Mouse (Mus musculus) thymus, adult 2 months (tissue): ENCODE measurements around the gene Cdh4. TPM values are rescaled to one million over a fixed set of nuclear protein-coding genes. Genes with fewer than 3 reads are reported as not detected.

Experiments
- DNase-seq: peaks from one replicate; pipeline ENCODE4 v3.0.0; 2021
- H3K27ac ChIP-seq: fragments of 200-500 bp; 2 replicates; pipeline ENCODE4 v1.5.1; 2012; ENCODE audit warnings: low read length, control low read depth; ENCODE audit not compliant: control insufficient read depth, insufficient read depth
- H3K27me3 ChIP-seq: fragments of 200-500 bp; 2 replicates; pipeline ENCODE4 v1.6.1; 2012; ENCODE audit warnings: mild to moderate bottlenecking, low read length, moderate library complexity, mixed read lengths; ENCODE audit not compliant: control insufficient read depth, insufficient read depth
- H3K36me3 ChIP-seq: fragments of 200-500 bp; 2 replicates; pipeline ENCODE4 v1.6.1; 2012; ENCODE audit warnings: mild to moderate bottlenecking, low read length, moderate library complexity; ENCODE audit not compliant: control insufficient read depth, insufficient read depth
- H3K4me1 ChIP-seq: fragments of 200-500 bp; replicated peaks from 2 replicates; pipeline ENCODE4 v1.6.1; 2012; ENCODE audit warnings: low read length; ENCODE audit not compliant: control insufficient read depth, insufficient read depth
- H3K4me3 ChIP-seq: fragments of 200-500 bp; 2 replicates; pipeline ENCODE4 v1.5.1; 2012; ENCODE audit warnings: mild to moderate bottlenecking, low read length, control low read depth, moderate library complexity; ENCODE audit not compliant: control insufficient read depth, insufficient read depth
- CTCF ChIP-seq: fragments of 200-500 bp; IDR thresholded peaks from 2 replicates; pipeline ENCODE4 v1.5.1; 2012; ENCODE audit warnings: mild to moderate bottlenecking, control low read depth, low read length, moderate library complexity, borderline replicate concordance; ENCODE audit not compliant: control insufficient read depth, poor library complexity, insufficient read depth; ENCODE audit errors: extremely low read depth
- POLR2A ChIP-seq: fragments of 200-500 bp; IDR thresholded peaks from 2 replicates; pipeline ENCODE4 v1.6.1; 2012; ENCODE audit warnings: mild to moderate bottlenecking, low read length, control low read depth, moderate library complexity; ENCODE audit not compliant: control insufficient read depth, poor library complexity, insufficient read depth; ENCODE audit errors: extremely low read depth
- WGBS: fragments of 180-500 bp; shearing (Covaris S2); methylation state at CpG from one replicate; pipeline ENCODE4 v1.1.7; 2018; 5-methylcytosine and 5-hydroxymethylcytosine counted together
- polyA plus RNA-seq: library from polyadenylated mRNA; depleted of rRNA; stranded (reverse); fragments of >200 nt; gene quantifications from 2 replicates; pipeline ENCODE4 v1.2.3, GENCODE M21; 2012

Cdh4 gene
- polyA plus RNA-seq, 1 experiment, result 9.7 TPM

DNA sequence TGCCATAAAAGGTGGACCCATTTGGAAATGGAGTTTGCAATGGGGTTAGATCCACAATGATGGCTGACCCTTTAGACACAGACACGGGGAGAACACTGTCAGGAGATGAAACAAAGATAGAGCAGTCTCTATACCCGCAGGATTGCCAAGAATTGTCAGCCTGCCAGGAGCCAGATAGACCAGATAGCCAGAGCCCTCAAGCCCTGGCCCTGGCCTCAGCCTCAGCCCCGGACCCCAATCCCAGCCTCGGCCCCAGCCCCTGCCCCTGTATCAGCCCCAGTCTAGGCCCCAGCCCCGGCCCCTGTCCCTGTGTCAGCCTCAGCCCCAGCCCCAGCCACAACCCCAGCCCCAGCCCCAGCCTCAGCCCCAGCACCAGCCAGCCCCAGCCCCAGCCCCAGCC, 345.6 kb downstream of the Cdh4 start:
- Histone ChIP-seq H3K27ac (no peak overlapping the region), H3K27me3 (no peaks in the 10 kb centered on the region), H3K4me3 (no peak overlapping the region), H3K36me3 (no peaks in the 10 kb centered on the region), H3K4me1 (no peaks in the 10 kb centered on the region)
- WGBS, result 91% methylated on average over 5 of the region's 5 CpGs
- no peak for TF ChIP-seq POLR2A
- no peak for TF ChIP-seq CTCF
- DNase-seq, result no peak

DNA sequence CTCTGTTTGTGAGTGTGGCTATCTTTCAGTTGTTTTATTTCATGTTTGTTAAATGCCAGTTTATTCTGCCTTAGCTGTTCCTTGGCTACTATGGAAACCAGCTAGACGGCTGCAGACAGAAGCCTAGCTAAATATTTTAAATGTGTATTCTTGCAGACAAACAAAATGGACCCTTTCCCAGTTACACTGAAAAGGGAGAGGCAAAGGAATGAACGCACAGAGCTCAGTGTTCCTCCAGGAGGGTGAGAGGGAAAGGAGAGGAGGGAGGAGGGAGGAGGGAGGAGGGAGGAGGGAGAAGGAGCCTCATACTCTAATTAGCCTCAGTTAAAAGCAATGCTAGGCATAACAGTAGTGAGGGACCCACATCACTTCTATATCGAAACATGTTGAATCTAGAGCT, 348.5 kb downstream of the Cdh4 start:
- Histone ChIP-seq H3K4me1 (no peaks in the 10 kb centered on the region), H3K4me3 (no peak overlapping the region), H3K27me3 (no peaks in the 10 kb centered on the region), H3K36me3 (no peaks in the 10 kb centered on the region), H3K27ac (no peak overlapping the region)
- 93% methylated on average over 3 of the region's 3 CpGs for WGBS
- TF ChIP-seq POLR2A (no peak), CTCF (no peak)
- DNase-seq, result no peak

DNA sequence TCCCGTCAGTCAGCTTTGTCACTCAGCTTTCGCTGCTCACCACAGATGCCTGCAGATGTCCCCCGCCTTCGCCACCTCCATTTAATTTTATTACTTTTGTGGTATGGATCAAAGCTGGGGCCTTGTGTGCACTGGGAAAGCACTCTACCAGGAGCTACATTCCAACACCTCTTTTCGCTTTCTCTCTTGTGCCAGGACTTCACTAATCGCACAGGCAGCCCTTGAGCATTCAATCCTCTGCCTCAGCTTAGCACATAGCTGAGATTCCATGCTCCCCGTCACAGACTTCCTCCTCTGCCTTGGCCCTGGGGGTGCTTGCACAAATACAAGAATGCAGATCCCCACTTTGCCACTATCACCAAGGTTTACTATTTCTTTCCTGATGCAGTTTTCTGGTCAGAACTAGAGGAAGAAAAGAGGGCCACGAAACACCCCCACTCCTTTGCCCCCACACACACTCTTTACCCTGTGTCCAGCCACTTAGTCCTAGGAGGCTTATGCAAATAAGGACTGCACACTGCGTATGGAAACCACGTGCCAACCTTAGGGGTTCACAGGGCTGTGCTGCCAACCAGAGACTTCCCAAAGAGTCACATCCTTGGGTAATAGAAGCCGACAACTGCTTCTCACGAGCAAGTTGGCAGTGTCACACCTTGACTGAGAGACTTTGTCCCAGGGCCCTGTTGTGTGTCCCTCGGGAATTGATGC, 350.3 kb downstream of the Cdh4 start:
- 76% methylated on average over 13 of the region's 13 CpGs for WGBS
- H3K4me1 ChIP-seq, result no peaks in the 10 kb centered on the region
- DNase-seq, result no peak
- H3K27me3 ChIP-seq, result no peaks in the 10 kb centered on the region
- TF ChIP-seq POLR2A, result no peak
- no peak for TF ChIP-seq CTCF
- no peak overlapping the region for H3K27ac ChIP-seq
- no peaks in the 10 kb centered on the region for H3K36me3 ChIP-seq
- H3K4me3 ChIP-seq, result no peak overlapping the region

DNA sequence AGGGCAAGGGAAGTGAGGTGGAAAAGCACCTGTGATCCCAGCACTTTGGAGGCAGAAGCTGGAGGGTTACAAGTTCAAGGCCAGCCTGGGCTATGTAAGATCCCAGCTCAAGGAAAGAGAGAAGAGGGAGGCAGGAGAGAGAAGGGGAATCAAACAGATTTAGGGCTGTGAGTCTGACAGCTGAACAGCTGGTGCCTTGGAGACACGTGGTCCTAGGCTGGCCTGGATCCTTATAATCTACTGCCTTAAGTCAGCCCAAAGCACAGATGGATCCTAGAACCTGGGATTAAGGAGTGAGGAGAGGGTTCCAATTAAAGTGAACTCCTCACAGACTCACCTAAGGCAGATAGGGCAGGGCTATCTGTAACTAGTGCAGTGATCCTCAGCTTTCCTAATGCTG, 352.1 kb downstream of the Cdh4 start:
- 48% methylated on average over 1 of the region's 1 CpGs for WGBS
- DNase-seq, result no peak
- Histone ChIP-seq H3K27me3 (no peaks in the 10 kb centered on the region), H3K36me3 (no peaks in the 10 kb centered on the region), H3K4me3 (no peak overlapping the region), H3K27ac (no peak overlapping the region), H3K4me1 (no peaks in the 10 kb centered on the region)
- no peak for TF ChIP-seq CTCF
- TF ChIP-seq POLR2A, result no peak

DNA sequence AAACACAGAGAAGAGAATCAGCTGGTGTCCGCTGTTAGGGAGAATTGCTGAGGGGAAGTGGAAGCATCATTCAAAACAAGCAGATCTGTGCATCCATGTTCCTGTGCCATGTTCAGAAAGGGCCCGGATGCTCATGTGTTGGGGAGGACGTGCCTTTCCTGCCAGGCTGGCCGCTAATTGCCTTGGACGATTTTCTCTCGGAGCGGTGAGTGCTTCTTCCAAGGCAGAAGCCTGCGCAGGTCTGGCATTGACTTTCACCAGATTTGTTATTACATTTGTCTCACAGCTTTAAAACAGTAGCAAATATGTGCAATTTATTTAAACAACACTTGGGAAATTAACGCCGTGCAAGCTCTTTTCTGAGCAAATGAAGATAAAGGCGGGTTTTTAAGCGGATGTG, 353.2 kb downstream of the Cdh4 start:
- no peaks in the 10 kb centered on the region for H3K4me1 ChIP-seq
- H3K36me3 ChIP-seq, result no peaks in the 10 kb centered on the region
- WGBS, result 94% methylated on average over 12 of the region's 12 CpGs
- H3K27ac ChIP-seq, result no peak overlapping the region
- H3K27me3 ChIP-seq, result no peaks in the 10 kb centered on the region
- no peak for DNase-seq
- TF ChIP-seq CTCF (no peak), POLR2A (no peak)
- H3K4me3 ChIP-seq, result no peak overlapping the region

DNA sequence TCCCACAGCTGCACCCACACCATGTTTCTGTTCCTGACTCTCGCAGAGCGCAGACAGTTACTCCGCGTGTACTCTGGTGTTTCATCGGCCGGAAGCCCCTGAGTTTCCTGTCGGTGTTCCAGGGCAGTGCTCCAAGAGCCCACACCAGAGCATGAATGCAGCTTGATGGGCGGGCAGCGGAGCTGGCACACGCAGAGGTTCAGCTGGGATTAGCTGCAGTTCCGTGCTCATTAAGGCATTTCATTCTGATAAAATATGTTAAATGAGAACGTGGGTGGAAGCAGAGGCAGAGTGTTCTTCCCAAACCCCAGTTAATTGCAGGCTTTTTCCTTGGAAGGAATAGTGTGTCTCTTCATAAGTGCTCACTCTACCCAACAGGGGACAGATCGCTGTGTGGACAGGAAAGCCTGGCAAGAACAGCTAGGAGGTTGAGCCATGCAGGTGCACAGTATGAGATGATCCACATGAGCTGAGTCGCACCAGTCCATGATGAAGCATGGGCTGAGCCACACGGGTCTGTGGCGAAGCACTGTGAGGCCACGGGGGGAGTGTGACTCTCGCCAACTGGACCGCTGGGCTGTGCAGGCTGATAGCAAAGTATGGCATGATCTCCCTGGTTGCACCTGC, 357.8 kb downstream of the Cdh4 start:
- WGBS, result 83% methylated on average over 19 of the region's 19 CpGs
- Histone ChIP-seq H3K27me3 (no peaks in the 10 kb centered on the region), H3K4me3 (no peak overlapping the region), H3K27ac (no peak overlapping the region), H3K4me1 (no peaks in the 10 kb centered on the region), H3K36me3 (no peaks in the 10 kb centered on the region)
- no peak for TF ChIP-seq CTCF
- no peak for TF ChIP-seq POLR2A
- DNase-seq, result no peak
